Mouse (Mus musculus): ENCODE measurements around the gene Hils1. TPM values are rescaled to one million over a fixed set of nuclear protein-coding genes. Genes with fewer than 3 reads are reported as not detected.
A peak's percentile ranks its signal among the peaks of the same experiment; 100 is the strongest.

Gene Hils1
- total and polyA plus RNA-seq, 3 experiments, result 0.25 TPM; not detected in 2

DNA sequence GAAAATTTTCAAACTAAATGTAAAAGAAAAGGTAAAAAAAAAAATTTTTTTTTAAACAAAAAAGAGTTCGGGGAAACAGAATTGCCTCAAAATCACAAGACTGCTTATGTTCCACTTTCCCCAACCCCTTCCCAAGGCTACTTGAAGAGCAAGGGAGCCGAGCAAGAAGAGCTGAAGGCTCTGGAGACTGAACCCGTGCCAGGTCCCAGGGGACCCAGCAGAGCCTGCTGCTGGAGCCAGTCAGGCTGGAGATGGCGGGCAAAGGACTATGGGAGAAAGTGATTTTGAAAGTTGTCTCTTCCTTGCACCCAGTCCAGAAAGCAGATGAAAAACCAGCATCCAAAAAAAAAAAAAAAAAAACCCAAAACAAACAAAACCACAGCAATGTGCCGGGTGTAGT, 18.4 kb downstream of the Hils1 start:
- WGBS, result 74% methylated on average over 5 of the region's 5 CpGs
- Histone ChIP-seq H3K79me2 (replicated peaks; ENCODE audit: control insufficient read depth, insufficient read depth, low read length) (no peaks in the 10 kb centered on the region), H3K4me1 (ENCODE audit: control insufficient read depth, insufficient read depth, low read length) (peaks cover 9% of the 10 kb centered on the region), H3K36me3 (ENCODE audit: control insufficient read depth, insufficient read depth, low read length) (no peaks in the 10 kb centered on the region), H3K27me3 (ENCODE audit: control insufficient read depth, insufficient read depth, low read length) (no peaks in the 10 kb centered on the region), H3K9ac (ENCODE audit: low read depth, low read length) (no peak overlapping the region), H3K4me3 (no peak overlapping the region), H3K27ac (no peak overlapping the region)
- intact Hi-C loops (cut with DNase I), result no loop called here
- peak in 1 of 2 experiments; percentile 17 for DNase-seq
- TF ChIP-seq EP300 (IDR thresholded peaks at IDR 0.05; ENCODE audit: insufficient read depth, low read depth, low read length) (no peak), POLR2A (IDR thresholded peaks at IDR 0.05; ENCODE audit: insufficient read depth, low read depth, low read length) (no peak), CTCF (IDR thresholded peaks at IDR 0.05) (no peak)

- Histone ChIP-seq H3K79me2 (replicated peaks; ENCODE audit: control insufficient read depth, insufficient read depth, low read length) (no peaks in the 10 kb centered on the region), H3K27ac (no peak overlapping the region), H3K4me3 (no peak overlapping the region), H3K4me1 (ENCODE audit: control insufficient read depth, insufficient read depth, low read length) (peaks cover 9% of the 10 kb centered on the region), H3K36me3 (ENCODE audit: control insufficient read depth, insufficient read depth, low read length) (no peaks in the 10 kb centered on the region), H3K27me3 (ENCODE audit: control insufficient read depth, insufficient read depth, low read length) (no peaks in the 10 kb centered on the region), H3K9ac (ENCODE audit: low read depth, low read length) (no peak overlapping the region)
- DNase-seq, result no peak
- intact Hi-C loops (cut with DNase I), result no loop called here
- WGBS, result 56% methylated on average over 2 of the region's 2 CpGs
- no peak for TF ChIP-seq POLR2A (IDR thresholded peaks at IDR 0.05; ENCODE audit: insufficient read depth, low read depth, low read length)
These were observed 19.0 kb downstream of the Hils1 start for GRCm38 (mm10) chr11:94986435-94986834.

GRCm38 (mm10) chr11:94987341-94987740, 19.9 kb downstream of the Hils1 start:
- TF ChIP-seq EP300 (IDR thresholded peaks at IDR 0.05; ENCODE audit: insufficient read depth, low read depth, low read length) (no peak), POLR2A (IDR thresholded peaks at IDR 0.05; ENCODE audit: insufficient read depth, low read depth, low read length) (no peak), CTCF (IDR thresholded peaks at IDR 0.05) (no peak)
- Histone ChIP-seq H3K27me3 (ENCODE audit: control insufficient read depth, insufficient read depth, low read length) (no peaks in the 10 kb centered on the region), H3K4me1 (ENCODE audit: control insufficient read depth, insufficient read depth, low read length) (peaks cover 9% of the 10 kb centered on the region), H3K4me3 (no peak overlapping the region), H3K36me3 (ENCODE audit: control insufficient read depth, insufficient read depth, low read length) (no peaks in the 10 kb centered on the region), H3K9ac (ENCODE audit: low read depth, low read length) (no peak overlapping the region), H3K27ac (no peak overlapping the region), H3K79me2 (replicated peaks; ENCODE audit: control insufficient read depth, insufficient read depth, low read length) (peaks cover 3% of the 10 kb centered on the region)
- 33% methylated on average over 6 of the region's 6 CpGs for WGBS
- intact Hi-C loops (cut with DNase I), result no loop called here
- no peak for DNase-seq

GRCm38 (mm10) chr11:94987851-94988250, 20.5 kb downstream of the Hils1 start:
- TF ChIP-seq EP300 (IDR thresholded peaks at IDR 0.05; ENCODE audit: insufficient read depth, low read depth, low read length), result no peak
- no peak for TF ChIP-seq POLR2A (IDR thresholded peaks at IDR 0.05; ENCODE audit: insufficient read depth, low read depth, low read length)
- TF ChIP-seq CTCF (IDR thresholded peaks at IDR 0.05), result no peak
- peaks cover 9% of the 10 kb centered on the region for H3K4me1 ChIP-seq (ENCODE audit: control insufficient read depth, insufficient read depth, low read length)
- H3K27ac ChIP-seq, result no peak overlapping the region
- 74% methylated on average over 8 of the region's 8 CpGs for WGBS
- H3K9ac ChIP-seq (ENCODE audit: low read depth, low read length), result no peak overlapping the region
- H3K79me2 ChIP-seq (replicated peaks; ENCODE audit: control insufficient read depth, insufficient read depth, low read length), result peaks cover 4% of the 10 kb centered on the region
- intact Hi-C loops (cut with DNase I), result no loop called here
- H3K4me3 ChIP-seq, result no peak overlapping the region
- no peaks in the 10 kb centered on the region for H3K27me3 ChIP-seq (ENCODE audit: control insufficient read depth, insufficient read depth, low read length)
- DNase-seq, result peak in 1 of 2 experiments; percentile 13
- H3K36me3 ChIP-seq (ENCODE audit: control insufficient read depth, insufficient read depth, low read length), result no peaks in the 10 kb centered on the region

- intact Hi-C loops (cut with DNase I), result loop anchor here (1.0 kb wide), 1 partner anchor 10 kb away; no protein-coding TSS in a partner anchor
These were observed 21.6 kb downstream of the Hils1 start for GRCm38 (mm10) chr11:94988780-94989561.

GRCm38 (mm10) chr11:94989562-94990017, 22.2 kb downstream of the Hils1 start:
- peak overlapping the region; percentile 59 for H3K9ac ChIP-seq (ENCODE audit: low read depth, low read length)
- H3K4me3 ChIP-seq, result peak overlapping the region; percentile 96
- peaks cover 15% of the 10 kb centered on the region for H3K4me1 ChIP-seq (ENCODE audit: control insufficient read depth, insufficient read depth, low read length)
- no peaks in the 10 kb centered on the region for H3K27me3 ChIP-seq (ENCODE audit: control insufficient read depth, insufficient read depth, low read length)
- DNase-seq, result peak; percentile 80 to 87
- peak overlapping the region; percentile 97 for H3K27ac ChIP-seq
- WGBS, result under 1% methylated on average over 12 of the region's 12 CpGs
- intact Hi-C loops (cut with DNase I), result loop anchor here (1.0 kb wide), 1 partner anchor 10 kb away; no protein-coding TSS in a partner anchor
- no peaks in the 10 kb centered on the region for H3K36me3 ChIP-seq (ENCODE audit: control insufficient read depth, insufficient read depth, low read length)
- peaks cover 4% of the 10 kb centered on the region for H3K79me2 ChIP-seq (replicated peaks; ENCODE audit: control insufficient read depth, insufficient read depth, low read length)
- TF ChIP-seq EP300 (IDR thresholded peaks at IDR 0.05; ENCODE audit: insufficient read depth, low read depth, low read length), result peak; percentile 98
- peak; percentile 17; the same call in 1 of the 2 replicates for TF ChIP-seq CTCF (IDR thresholded peaks at IDR 0.05)
- TF ChIP-seq POLR2A (IDR thresholded peaks at IDR 0.05; ENCODE audit: insufficient read depth, low read depth, low read length), result peak; percentile 72

More at GRCm38 (mm10) chr11:94988780-94989561, 21.6 kb downstream of the Hils1 start:
- H3K79me2 ChIP-seq (replicated peaks; ENCODE audit: control insufficient read depth, insufficient read depth, low read length), result peaks cover 4% of the 10 kb centered on the region
- H3K9ac ChIP-seq (ENCODE audit: low read depth, low read length), result peak overlapping the region; percentile 59
- H3K4me1 ChIP-seq (ENCODE audit: control insufficient read depth, insufficient read depth, low read length), result peaks cover 12% of the 10 kb centered on the region
- H3K36me3 ChIP-seq (ENCODE audit: control insufficient read depth, insufficient read depth, low read length), result no peaks in the 10 kb centered on the region
- 21% methylated on average over 10 of the region's 10 CpGs for WGBS
- TF ChIP-seq EP300 (IDR thresholded peaks at IDR 0.05; ENCODE audit: insufficient read depth, low read depth, low read length) (no peak), CTCF (IDR thresholded peaks at IDR 0.05) (no peak), POLR2A (IDR thresholded peaks at IDR 0.05; ENCODE audit: insufficient read depth, low read depth, low read length) (no peak)
- peak overlapping the region; percentile 97 for H3K27ac ChIP-seq
- H3K27me3 ChIP-seq (ENCODE audit: control insufficient read depth, insufficient read depth, low read length), result no peaks in the 10 kb centered on the region
- H3K4me3 ChIP-seq, result peak overlapping the region; percentile 96
- DNase-seq, result peak; percentile 62 to 66

All from heart, adult 2 months (tissue).